Mouse (Mus musculus) intestine, embryonic 15.5 days (tissue): Measurements from ENCODE around the gene Phkb. TPM values are rescaled to one million over a fixed set of nuclear protein-coding genes. Genes with fewer than 3 reads are reported as not detected.
A peak's percentile ranks its signal among the peaks of the same experiment; 100 is the strongest.
"Not testable (repeated sequence)": the region's sequence is repeated elsewhere in the genome, so short reads cannot be mapped to it uniquely, and the experiment has no call there.

Source experiments
- ATAC-seq: fragments of 200-750 bp; cut with Nextera tagmentation; 2 replicates; pipeline ENCODE4 v1.8.0; 2017; ENCODE audit warnings: moderate TSS enrichment, moderate library complexity
- H3K27ac ChIP-seq: fragments of 300-500 bp; sonication (generic); 2 replicates; pipeline ENCODE4 v1.5.1; 2015; ENCODE audit warnings: mild to moderate bottlenecking, inconsistent platforms
- H3K27me3 ChIP-seq: fragments of 300-500 bp; sonication (generic); replicated peaks from 2 replicates; pipeline ENCODE4 v1.6.1; 2015; ENCODE audit warnings: inconsistent platforms
- H3K36me3 ChIP-seq: fragments of 300-500 bp; sonication (generic); 2 replicates; pipeline ENCODE4 v1.6.1; 2015; ENCODE audit warnings: inconsistent platforms
- H3K4me1 ChIP-seq: fragments of 300-500 bp; sonication (generic); replicated peaks from 2 replicates; pipeline ENCODE4 v1.6.1; 2015; ENCODE audit warnings: inconsistent platforms
- H3K4me2 ChIP-seq: fragments of 300-500 bp; sonication (generic); replicated peaks from 2 replicates; pipeline ENCODE4 v1.6.1; 2015; ENCODE audit warnings: mild to moderate bottlenecking, inconsistent platforms
- H3K4me3 ChIP-seq: fragments of 300-500 bp; sonication (generic); replicated peaks from 2 replicates; pipeline ENCODE4 v1.5.1; 2015; ENCODE audit warnings: inconsistent platforms
- H3K9ac ChIP-seq: fragments of 300-500 bp; sonication (generic); 2 replicates; pipeline ENCODE4 v1.6.1; 2015; ENCODE audit warnings: inconsistent platforms
- H3K9me3 ChIP-seq: fragments of 300-500 bp; sonication (generic); 2 replicates; pipeline ENCODE4 v1.6.1; 2016; ENCODE audit warnings: inconsistent platforms
- WGBS: fragments of 180-500 bp; shearing (Covaris S2); methylation state at CpG from one replicate; pipeline ENCODE4 v1.1.7; 2015; 5-methylcytosine and 5-hydroxymethylcytosine counted together
- polyA plus RNA-seq: library from polyadenylated mRNA; unstranded; fragments of >200 nt; fragmentation: Nextera tagmentation; extraction: Ambion mirVana; gene quantifications from 2 replicates; pipeline ENCODE4 v1.2.1, GENCODE M21; 2015

The Phkb gene
- polyA plus RNA-seq, result 31.0 and 33.4 TPM in 2 replicates

DNA sequence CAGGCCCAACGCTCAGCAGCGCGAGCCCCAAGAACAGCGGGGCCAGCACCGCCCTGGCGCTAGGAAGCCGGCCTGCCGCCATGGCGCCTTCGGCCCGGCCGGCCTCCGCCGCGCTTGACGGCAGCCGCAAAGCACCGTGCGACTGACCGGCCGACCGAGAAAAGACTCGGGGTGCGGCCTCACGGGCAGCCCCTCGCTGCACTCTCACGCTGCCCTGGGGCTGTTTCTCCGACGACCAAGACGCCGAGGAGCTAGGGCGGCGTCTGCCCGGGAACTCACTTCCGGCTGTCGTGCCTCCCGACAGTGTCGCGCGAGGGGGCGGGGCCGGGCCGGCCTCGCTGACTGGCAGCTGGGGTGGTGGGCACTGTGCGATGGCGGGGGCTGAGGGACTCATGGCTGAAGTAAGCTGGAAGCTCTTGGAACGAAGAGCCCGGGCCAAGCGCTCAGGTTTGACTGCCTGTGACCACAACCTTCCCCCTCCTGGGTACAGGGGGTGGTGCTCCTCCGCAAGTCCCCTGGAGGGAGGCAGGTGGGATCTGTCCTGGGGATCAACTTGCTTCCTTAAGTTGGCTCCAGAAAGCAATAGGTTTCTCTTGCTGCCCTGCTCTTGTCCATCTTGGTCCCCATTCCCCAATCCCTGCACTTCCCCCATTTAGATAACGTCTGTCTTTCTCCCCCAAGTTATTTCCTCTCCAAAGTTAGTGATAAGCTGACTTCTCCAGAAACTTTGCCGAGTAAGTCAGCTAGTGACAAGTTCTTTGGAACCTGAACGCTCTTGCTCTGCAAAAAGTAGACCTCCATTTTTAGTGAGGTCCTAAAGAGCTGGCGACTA, at the start of gene Phkb, which contains the start of gene Itfg1:
Phkb (plus strand) TSS at position 303 of the 832 bp plus-strand sequence.
Itfg1 (minus strand) TSS at position 265 of the 832 bp plus-strand sequence.
- peak within 1 kb of the TSS; percentile 97 for H3K27ac ChIP-seq
- H3K36me3 ChIP-seq, result no peaks in the 10 kb centered on the region
- peak; percentile 98 for ATAC-seq
- H3K4me1 ChIP-seq, result 0 out of 2 replicates have a peak, but pooled peaks cover 4% of the 10 kb centered on the region
- H3K4me3 ChIP-seq, result peak within 1 kb of the TSS; percentile 87
- H3K4me2 ChIP-seq, result peak within 1 kb of the TSS; percentile 76
- under 1% methylated on average over 53 of the region's 54 CpGs for WGBS
- no peaks in the 10 kb centered on the region for H3K9me3 ChIP-seq
- H3K27me3 ChIP-seq, result no peaks in the 10 kb centered on the region
- H3K9ac ChIP-seq, result peak within 1 kb of the TSS; percentile 91

DNA sequence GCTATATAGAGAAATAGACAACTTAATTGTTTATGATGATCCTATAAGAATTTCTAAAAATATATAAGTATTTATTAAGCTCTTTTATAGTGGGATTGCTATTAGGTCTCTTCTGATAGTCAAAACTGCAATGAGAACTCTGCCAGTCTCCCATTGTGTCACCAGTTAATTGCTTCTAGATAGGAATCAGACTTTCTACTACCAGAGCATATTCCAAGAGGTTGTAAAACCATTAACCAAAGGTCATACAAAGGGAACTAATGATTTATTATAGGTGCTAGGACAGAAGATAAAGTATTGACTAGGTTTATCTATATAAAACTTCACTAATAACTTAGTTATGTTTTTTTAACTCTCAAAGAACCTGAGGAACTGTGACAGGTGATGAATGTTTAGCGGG, 44.4 kb upstream of the Phkb start:
- ATAC-seq, result peak; percentile 73
- 40% methylated on average over 1 of the region's 1 CpGs for WGBS

DNA sequence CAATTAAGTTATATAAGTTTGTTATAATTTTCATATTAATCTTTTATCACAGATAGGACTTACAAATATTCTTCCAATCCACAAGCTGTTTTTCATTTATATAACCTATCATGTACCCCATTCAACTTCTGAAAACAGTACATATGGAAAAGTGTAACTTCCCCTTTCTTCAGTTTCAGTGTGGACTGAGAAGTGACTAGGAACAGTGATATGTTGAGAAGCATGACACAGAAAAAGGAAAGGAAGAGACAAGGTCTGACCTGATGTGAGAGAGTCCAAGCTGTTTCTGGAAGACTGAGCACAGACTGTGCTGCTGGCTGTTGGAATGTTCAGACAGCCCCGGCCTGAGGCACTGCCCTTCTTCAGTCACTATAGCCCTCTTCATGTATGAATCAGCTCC, 40.6 kb upstream of the Phkb start:
- WGBS, result 91% methylated on average over 1 of the region's 1 CpGs
- Histone ChIP-seq H3K27ac (no peak overlapping the region), H3K4me2 (no peak overlapping the region), H3K4me1 (no peaks in the 10 kb centered on the region), H3K4me3 (no peak overlapping the region), H3K36me3 (0 out of 2 replicates have a peak, but pooled peaks cover 4% of the 10 kb centered on the region), H3K27me3 (no peaks in the 10 kb centered on the region), H3K9ac (no peak overlapping the region), H3K9me3 (no peaks in the 10 kb centered on the region)
- no peak for ATAC-seq

More for the DNA sequence above, 44.4 kb upstream of the Phkb start:
- H3K4me2 ChIP-seq, H3K27me3 ChIP-seq, H3K27ac ChIP-seq, H3K9ac ChIP-seq, H3K4me3 ChIP-seq, H3K36me3 ChIP-seq, H3K4me1 ChIP-seq, H3K9me3 ChIP-seq: not testable (repeated sequence)

DNA sequence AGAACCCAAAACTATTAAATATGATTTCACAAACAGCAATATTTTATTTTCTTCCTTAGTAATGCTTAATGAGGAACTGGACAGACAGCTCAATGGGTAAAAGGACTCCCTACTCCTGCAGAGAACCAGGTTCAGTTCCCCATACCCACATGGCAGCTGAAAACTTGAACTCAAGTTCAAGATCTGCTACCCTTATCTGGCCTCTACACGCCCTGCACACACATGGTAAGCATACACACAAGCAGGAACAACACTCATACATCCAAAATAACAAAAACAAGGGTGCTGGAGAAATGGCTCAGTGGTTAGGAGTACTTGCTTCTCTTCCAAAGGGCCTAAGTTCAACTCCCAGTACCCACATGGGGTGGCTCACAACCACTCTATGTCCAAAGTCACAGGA, 39.4 kb upstream of the Phkb start:
- no peaks in the 10 kb centered on the region for H3K4me1 ChIP-seq
- H3K4me3 ChIP-seq, result no peak overlapping the region
- no peak overlapping the region for H3K4me2 ChIP-seq
- H3K9me3 ChIP-seq, result no peaks in the 10 kb centered on the region
- H3K27me3 ChIP-seq, result no peaks in the 10 kb centered on the region
- ATAC-seq, result no peak
- 83% methylated on average over 1 of the region's 1 CpGs for WGBS
- 0 out of 2 replicates have a peak, but pooled peaks cover 4% of the 10 kb centered on the region for H3K36me3 ChIP-seq
- H3K9ac ChIP-seq, result no peak overlapping the region
- no peak overlapping the region for H3K27ac ChIP-seq

DNA sequence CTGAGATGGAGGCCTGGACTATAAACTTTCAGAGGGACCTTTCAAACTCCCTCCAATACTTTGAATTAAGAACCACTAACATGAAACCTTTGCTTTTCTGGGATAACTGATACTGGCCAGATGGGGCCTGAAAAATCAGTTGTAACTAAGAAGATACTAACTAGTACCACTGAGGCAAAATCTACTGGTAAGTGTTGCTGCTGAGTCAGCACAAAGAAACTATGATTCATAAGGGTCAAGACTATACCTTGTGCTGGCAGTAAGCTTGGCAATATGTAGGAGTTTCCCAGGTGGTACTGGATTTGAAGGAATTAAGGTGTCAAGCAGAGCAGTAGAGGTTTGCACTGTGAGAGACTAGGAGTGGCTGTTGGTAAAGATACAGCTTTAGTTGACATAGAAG, 27.1 kb upstream of the Phkb start:
- Histone ChIP-seq H3K36me3 (no peaks in the 10 kb centered on the region), H3K9ac (no peak overlapping the region), H3K4me3 (no peak overlapping the region), H3K9me3 (no peaks in the 10 kb centered on the region), H3K4me2 (no peak overlapping the region), H3K27ac (no peak overlapping the region), H3K4me1 (no peaks in the 10 kb centered on the region), H3K27me3 (no peaks in the 10 kb centered on the region)
- no peak for ATAC-seq

DNA sequence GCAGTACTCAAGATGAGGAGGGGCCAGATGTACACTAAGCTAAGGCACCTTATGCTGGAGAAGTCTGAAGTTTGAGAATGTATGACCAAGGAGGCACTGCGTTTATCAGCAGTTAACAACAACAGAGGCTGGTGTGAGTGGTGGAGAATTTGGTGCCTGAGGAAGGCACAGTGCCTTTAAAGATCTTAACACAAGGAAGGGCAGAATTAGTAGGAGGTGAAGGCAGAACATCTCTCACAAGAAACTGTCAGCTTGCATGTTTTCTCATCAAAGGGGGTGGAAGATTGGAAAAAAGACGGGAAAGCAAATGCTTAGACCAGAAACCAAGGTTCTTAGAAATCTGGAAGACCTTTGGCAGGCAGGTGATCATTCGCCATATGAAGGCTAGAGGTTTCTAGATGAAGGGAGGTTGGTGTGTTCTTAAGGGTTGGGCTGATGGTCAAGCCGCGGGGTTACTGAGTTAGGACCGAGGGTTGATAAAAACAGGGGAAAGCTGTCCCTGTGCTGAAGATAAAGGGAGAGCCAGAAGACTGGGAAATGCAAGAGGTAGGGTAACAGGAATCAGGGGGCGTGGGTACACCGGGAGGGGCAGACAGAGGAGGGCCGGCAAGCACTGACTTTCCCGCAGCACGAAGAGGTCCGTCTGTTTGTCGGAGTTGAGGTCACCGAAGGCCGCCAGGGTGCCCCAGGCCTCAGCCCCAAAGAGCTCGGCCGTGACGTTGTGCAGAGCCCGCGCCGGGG, 673 bp upstream of the Phkb start:
- Histone ChIP-seq H3K4me3 (peak overlapping the region; percentile 87), H3K27ac (peak overlapping the region; percentile 97), H3K27me3 (no peaks in the 10 kb centered on the region), H3K4me1 (0 out of 2 replicates have a peak, but pooled peaks cover 4% of the 10 kb centered on the region), H3K9ac (peak overlapping the region; percentile 91), H3K4me2 (peak overlapping the region; percentile 76), H3K9me3 (no peaks in the 10 kb centered on the region), H3K36me3 (0 out of 2 replicates have a peak, but pooled peaks cover 2% of the 10 kb centered on the region)
- peak; percentile 78; the same call in 1 of the 2 replicates for ATAC-seq
- under 1% methylated on average over 21 of the region's 21 CpGs for WGBS

DNA sequence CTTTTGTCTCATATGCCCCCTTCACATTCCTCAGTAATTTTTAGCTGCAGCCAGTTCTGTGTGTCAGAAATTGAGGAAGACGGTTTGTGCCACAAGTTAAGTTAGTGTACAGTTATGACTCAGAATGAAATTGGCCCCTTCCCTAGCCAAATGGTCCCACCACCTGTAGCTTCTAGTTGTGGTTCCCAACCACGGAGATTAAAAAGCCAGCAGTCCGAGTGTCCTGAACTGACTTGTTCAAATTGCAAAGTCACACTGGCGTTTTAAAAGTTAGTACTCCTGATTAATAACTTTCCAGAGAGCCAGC, 683 bp downstream of the Phkb start:
- Histone ChIP-seq H3K9me3 (no peaks in the 10 kb centered on the region), H3K9ac (peak overlapping the region; percentile 91), H3K27me3 (no peaks in the 10 kb centered on the region), H3K36me3 (no peaks in the 10 kb centered on the region), H3K4me2 (peak overlapping the region; percentile 76), H3K4me3 (peak overlapping the region; percentile 87), H3K4me1 (0 out of 2 replicates have a peak, but pooled peaks cover 4% of the 10 kb centered on the region), H3K27ac (no peak overlapping the region)
- ATAC-seq, result no peak
- WGBS, result 11% methylated on average over 4 of the region's 4 CpGs

DNA sequence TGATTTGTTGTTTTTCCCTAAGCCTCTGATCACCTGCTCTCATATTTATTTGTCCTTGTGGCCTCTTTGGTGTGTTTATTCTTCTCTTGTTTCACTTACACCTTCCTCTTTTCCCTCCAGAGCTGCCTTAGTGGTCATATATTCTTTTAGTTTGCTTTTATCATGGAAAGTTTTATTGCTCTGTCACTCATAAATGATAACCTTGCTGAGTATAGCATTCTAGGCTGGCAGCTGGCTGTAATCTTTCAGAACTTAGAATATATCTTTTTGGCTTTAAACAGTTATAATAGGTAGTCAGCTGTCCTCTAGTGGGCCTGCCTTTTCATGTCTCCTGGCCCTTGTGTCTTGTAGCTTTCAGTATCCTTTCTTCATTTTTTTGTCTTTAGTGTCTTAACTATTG, 5.1 kb downstream of the Phkb start:
- H3K27ac ChIP-seq, result no peak overlapping the region
- H3K9ac ChIP-seq, result no peak overlapping the region
- H3K4me3 ChIP-seq, result no peak overlapping the region
- H3K4me1 ChIP-seq, result 0 out of 2 replicates have a peak, but pooled peaks cover 2% of the 10 kb centered on the region
- no peaks in the 10 kb centered on the region for H3K9me3 ChIP-seq
- no peak for ATAC-seq
- H3K4me2 ChIP-seq, result no peak overlapping the region
- no peaks in the 10 kb centered on the region for H3K27me3 ChIP-seq
- no peaks in the 10 kb centered on the region for H3K36me3 ChIP-seq

DNA sequence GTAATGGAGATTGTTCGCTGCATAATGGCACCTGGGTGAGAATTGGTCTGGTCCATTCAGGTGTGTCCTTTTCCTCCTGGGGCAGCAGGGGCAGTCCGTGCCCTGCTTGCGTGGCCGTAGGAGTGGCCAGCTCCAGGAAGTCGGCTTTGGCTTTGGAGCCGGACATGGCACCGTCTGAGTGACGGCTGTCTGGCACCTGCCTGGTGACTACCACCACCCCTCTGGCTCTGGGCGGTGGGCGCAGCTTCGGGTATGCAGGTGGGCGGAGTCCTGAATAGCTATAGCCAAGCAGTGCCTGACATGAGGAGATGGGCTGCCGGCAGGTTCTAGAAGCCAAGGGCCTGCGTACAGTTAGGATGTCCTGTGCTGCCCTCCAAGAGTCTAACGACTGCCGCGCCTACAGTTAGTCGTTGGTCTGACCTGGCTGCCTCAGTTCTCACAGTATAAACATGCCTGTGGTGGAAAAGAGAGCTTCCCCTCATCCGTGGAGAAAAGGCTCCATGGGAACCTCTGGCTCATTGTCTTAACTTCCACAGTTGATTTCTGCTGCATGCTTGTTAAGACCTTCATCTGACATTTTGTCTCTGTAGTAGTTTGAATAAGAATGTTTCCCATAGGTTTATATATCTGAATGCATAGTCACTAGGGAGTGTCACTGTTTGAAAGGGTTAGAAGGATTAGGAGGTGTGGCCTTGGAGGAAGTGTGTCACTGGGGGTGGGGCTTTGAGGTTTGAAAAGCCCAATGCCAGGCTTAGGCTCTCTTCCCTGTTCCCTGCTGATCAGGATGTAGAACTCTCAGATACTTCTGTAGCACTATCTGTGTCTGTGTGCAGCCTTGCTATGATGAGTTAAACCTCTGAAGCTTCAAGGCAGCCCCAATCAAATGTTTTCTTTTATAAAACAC, 13.7 kb downstream of the Phkb start:
- Histone ChIP-seq H3K27ac (no peak overlapping the region), H3K9me3 (no peaks in the 10 kb centered on the region), H3K27me3 (no peaks in the 10 kb centered on the region), H3K4me1 (no peaks in the 10 kb centered on the region), H3K36me3 (no peaks in the 10 kb centered on the region), H3K4me3 (no peak overlapping the region), H3K9ac (no peak overlapping the region), H3K4me2 (no peak overlapping the region)
- WGBS, result 86% methylated on average over 19 of the region's 19 CpGs
- no peak for ATAC-seq

DNA sequence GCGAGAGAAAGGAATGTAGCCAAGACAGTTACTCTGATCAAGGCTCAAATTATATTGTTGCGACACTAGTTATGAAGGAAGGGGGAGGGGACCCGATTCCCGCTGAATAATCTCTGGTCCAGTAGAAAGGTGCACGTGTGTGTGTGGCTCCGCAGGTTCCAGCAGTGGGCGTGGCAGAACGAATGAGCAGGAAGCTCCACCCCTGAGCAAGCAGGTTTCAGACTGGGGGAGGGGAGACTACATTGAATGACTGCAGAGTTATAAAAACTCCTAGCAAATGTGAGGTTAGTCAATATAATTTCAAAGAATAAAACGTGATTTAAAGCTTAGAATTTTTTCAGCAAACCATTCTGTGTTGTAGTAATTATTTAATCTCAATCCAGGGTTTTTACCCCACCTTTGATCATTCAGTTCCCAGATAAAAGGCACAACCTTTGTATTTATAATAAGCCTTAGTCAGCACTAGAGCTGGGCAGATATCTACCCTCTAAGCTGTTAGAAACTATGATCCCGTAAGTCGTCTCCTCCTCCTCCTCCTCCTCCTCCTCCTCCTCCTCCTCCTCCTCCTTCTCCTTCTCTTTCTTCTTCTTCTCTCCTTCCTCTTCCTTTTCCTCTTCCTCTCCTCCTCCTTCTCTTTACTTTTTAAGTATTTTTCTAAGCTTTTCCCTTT, 16.6 kb downstream of the Phkb start:
- not testable (repeated sequence) for H3K4me1 ChIP-seq, H3K9me3 ChIP-seq, H3K27me3 ChIP-seq, H3K4me2 ChIP-seq, H3K36me3 ChIP-seq, H3K9ac ChIP-seq, H3K4me3 ChIP-seq, H3K27ac ChIP-seq
- ATAC-seq, result peak; percentile 71; the same call in 1 of the 2 replicates
- 38% methylated on average over 11 of the region's 11 CpGs for WGBS

DNA sequence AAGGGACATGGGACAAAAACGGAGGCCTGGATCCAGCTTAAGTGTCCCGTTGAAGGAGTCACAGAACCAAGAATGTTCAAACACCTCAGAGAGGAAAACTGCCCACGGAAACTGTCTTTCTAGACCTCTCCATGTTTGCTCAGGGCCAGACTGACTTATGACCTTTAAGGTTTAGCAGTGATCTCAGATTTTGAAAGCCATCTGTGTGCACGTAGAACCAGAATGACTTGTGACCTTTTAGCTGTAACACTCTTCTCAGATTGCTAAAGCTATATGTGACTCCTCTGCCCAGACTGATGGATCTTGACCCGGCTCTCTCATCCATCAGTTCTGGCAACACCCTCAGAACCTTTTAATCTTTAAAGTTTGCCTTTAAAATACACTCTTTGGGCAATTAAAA, 19.9 kb downstream of the Phkb start:
- H3K9me3 ChIP-seq, result no peaks in the 10 kb centered on the region
- no peak overlapping the region for H3K9ac ChIP-seq
- no peaks in the 10 kb centered on the region for H3K36me3 ChIP-seq
- no peak overlapping the region for H3K27ac ChIP-seq
- H3K4me1 ChIP-seq, result no peaks in the 10 kb centered on the region
- no peak overlapping the region for H3K4me3 ChIP-seq
- no peaks in the 10 kb centered on the region for H3K27me3 ChIP-seq
- 70% methylated on average over 5 of the region's 5 CpGs for WGBS
- H3K4me2 ChIP-seq, result no peak overlapping the region
- ATAC-seq, result no peak
